Mouse (Mus musculus): ENCODE data around the gene Eomes. TPM values are rescaled to one million over a fixed set of nuclear protein-coding genes. Genes with fewer than 3 reads are reported as not detected.
A peak's percentile ranks its signal among the peaks of the same experiment; 100 is the strongest.

Gene Eomes
- polyA plus RNA-seq, 1 experiment = 6.0 TPM

- Histone ChIP-seq H3K4me3 (ENCODE audit: extremely low read depth, insufficient read depth, insufficient read length) (peak overlapping the region; percentile 46), H3K27me3 (ENCODE audit: control insufficient read depth, insufficient read depth, low read length) (peaks cover 23% of the 10 kb centered on the region), H3K36me3 (ENCODE audit: control insufficient read depth, insufficient read depth, low read length) (no peaks in the 10 kb centered on the region), H3K4me1 (ENCODE audit: control insufficient read depth, insufficient read depth, insufficient read length) (peaks cover 4% of the 10 kb centered on the region), H3K27ac (ENCODE audit: insufficient read depth, low read length) (no peak overlapping the region)
- no peak for TF ChIP-seq POLR2A (IDR thresholded peaks at IDR 0.05; ENCODE audit: low read depth, low read length)
- no peak for TF ChIP-seq CTCF (IDR thresholded peaks at IDR 0.05; ENCODE audit: extremely low read depth, insufficient read depth, insufficient read length, insufficient replicate concordance)
- 1% methylated on average over 27 of the region's 29 CpGs for WGBS
- DNase-seq (ENCODE audit: low read depth in 1 of 2, low spot score in 2 of 2) = no peak
Observed at GRCm38 (mm10) chr9:118478458-118478838, 436 bp downstream of the Eomes start.

DNA sequence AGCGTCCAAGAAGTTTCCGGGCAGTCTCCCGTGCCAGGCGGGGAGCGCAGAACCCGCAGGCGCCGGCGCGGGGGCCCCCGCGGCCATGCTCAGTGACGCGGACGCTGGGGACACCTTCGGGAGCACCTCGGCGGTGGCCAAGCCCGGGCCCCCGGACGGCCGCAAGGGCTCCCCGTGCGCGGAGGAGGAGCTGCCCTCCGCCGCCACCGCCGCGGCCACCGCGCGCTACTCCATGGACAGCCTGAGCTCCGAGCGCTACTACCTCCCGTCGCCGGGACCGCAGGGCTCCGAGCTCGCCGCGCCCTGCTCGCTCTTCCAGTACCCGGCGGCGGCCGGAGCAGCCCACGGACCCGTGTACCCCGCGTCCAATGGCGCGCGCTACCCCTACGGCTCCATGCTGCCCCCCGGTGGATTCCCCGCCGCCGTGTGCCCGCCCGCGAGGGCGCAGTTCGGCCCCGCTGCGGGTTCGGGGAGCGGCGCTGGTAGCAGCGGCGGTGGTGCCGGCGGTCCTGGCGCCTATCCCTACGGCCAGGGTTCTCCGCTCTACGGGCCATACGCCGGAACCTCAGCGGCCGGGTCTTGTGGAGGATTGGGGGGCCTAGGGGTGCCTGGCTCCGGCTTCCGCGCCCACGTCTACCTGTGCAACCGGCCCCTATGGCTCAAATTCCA, 961 bp downstream of the Eomes start:
- Histone ChIP-seq H3K27me3 (ENCODE audit: control insufficient read depth, insufficient read depth, low read length) (peaks cover 23% of the 10 kb centered on the region), H3K36me3 (ENCODE audit: control insufficient read depth, insufficient read depth, low read length) (no peaks in the 10 kb centered on the region), H3K4me3 (ENCODE audit: extremely low read depth, insufficient read depth, insufficient read length) (peak overlapping the region; percentile 46; the same call in 1 of the 2 replicates), H3K4me1 (ENCODE audit: control insufficient read depth, insufficient read depth, insufficient read length) (peaks cover 4% of the 10 kb centered on the region), H3K27ac (ENCODE audit: insufficient read depth, low read length) (no peak overlapping the region)
- WGBS = 4% methylated on average over 82 of the region's 87 CpGs
- DNase-seq (ENCODE audit: low read depth in 1 of 2, low spot score in 2 of 2) = no peak
- TF ChIP-seq CTCF (IDR thresholded peaks at IDR 0.05; ENCODE audit: extremely low read depth, insufficient read depth, insufficient read length, insufficient replicate concordance) (peak; percentile 6; the same call in 1 of the 2 replicates), POLR2A (IDR thresholded peaks at IDR 0.05; ENCODE audit: low read depth, low read length) (no peak)

DNA sequence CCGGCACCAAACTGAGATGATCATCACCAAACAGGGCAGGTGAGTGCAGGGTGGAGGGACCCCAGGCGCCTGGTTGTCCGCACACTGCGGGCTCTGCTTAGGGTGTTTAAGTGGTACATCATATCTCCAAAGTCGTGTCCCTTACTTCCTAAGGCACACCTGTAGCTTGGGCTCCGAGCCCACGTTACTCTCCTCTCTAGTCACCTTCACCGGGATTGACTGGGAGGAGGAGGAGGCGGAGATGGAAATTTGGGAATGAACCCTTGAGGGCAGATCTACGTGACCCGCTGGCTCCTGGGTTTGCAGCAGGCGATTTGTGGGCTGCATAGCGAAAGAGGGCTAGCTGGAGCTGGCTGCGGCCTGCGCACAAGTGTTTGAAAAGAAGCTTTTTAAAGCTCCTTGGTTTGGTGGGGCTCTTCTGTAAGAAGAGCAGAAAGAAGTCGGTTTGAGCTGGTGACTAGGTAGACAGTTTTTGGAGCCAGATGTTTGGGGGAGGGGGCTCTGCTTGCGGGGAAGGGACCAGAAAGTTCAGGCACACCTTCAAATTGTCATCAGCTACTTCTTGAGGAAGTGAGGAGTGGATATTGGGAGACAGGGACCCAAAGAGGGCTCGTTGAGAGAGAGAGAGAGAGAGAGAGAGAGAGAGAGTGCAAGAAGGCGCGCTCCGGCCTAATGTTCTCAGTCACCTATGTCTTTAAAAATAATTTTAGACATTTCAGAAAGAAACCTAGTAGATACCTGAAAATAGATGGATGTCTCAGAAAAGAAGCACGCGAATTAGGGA, 1.7 kb downstream of the Eomes start:
- no peak for DNase-seq (ENCODE audit: low read depth in 1 of 2, low spot score in 2 of 2)
- no peak for TF ChIP-seq CTCF (IDR thresholded peaks at IDR 0.05; ENCODE audit: extremely low read depth, insufficient read depth, insufficient read length, insufficient replicate concordance)
- no peak for TF ChIP-seq POLR2A (IDR thresholded peaks at IDR 0.05; ENCODE audit: low read depth, low read length)
- peak overlapping the region; percentile 46; the same call in 1 of the 2 replicates for H3K4me3 ChIP-seq (ENCODE audit: extremely low read depth, insufficient read depth, insufficient read length)
- H3K4me1 ChIP-seq (ENCODE audit: control insufficient read depth, insufficient read depth, insufficient read length) = peaks cover 4% of the 10 kb centered on the region
- 35% methylated on average over 23 of the region's 23 CpGs for WGBS
- H3K36me3 ChIP-seq (ENCODE audit: control insufficient read depth, insufficient read depth, low read length) = no peaks in the 10 kb centered on the region
- H3K27me3 ChIP-seq (ENCODE audit: control insufficient read depth, insufficient read depth, low read length) = peaks cover 26% of the 10 kb centered on the region
- H3K27ac ChIP-seq (ENCODE audit: insufficient read depth, low read length) = no peak overlapping the region

- H3K4me3 ChIP-seq (ENCODE audit: extremely low read depth, insufficient read depth, insufficient read length) = no peak overlapping the region; the same call in 1 of the 2 replicates
- peaks cover 26% of the 10 kb centered on the region for H3K27me3 ChIP-seq (ENCODE audit: control insufficient read depth, insufficient read depth, low read length)
- 28% methylated on average over 14 of the region's 14 CpGs for WGBS
- peaks cover 4% of the 10 kb centered on the region for H3K4me1 ChIP-seq (ENCODE audit: control insufficient read depth, insufficient read depth, insufficient read length)
- TF ChIP-seq CTCF (IDR thresholded peaks at IDR 0.05; ENCODE audit: extremely low read depth, insufficient read depth, insufficient read length, insufficient replicate concordance) (no peak), POLR2A (IDR thresholded peaks at IDR 0.05; ENCODE audit: low read depth, low read length) (no peak)
- H3K27ac ChIP-seq (ENCODE audit: insufficient read depth, low read length) = no peak overlapping the region
- DNase-seq (ENCODE audit: low read depth in 1 of 2, low spot score in 2 of 2) = no peak
- no peaks in the 10 kb centered on the region for H3K36me3 ChIP-seq (ENCODE audit: control insufficient read depth, insufficient read depth, low read length)
Observed at GRCm38 (mm10) chr9:118480292-118480690, 2.3 kb downstream of the Eomes start.

DNA sequence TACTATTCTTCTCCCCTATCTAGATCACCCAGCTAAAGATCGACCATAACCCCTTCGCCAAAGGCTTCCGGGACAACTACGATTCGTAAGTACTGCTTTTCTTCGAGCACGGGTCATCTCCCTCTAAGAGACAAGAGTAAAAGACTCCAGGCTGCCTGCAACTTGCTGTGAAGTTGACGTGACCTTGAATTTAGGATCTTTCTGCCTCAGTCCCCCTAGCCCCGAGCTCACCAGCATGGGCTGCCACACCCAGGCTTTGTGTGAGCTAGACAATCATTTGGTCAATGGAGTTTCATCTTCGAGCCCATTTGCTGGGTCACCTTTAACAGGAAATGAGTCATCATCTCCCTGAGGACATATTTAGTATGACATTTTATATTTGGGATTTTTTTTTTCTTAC, 4.2 kb downstream of the Eomes start:
- Histone ChIP-seq H3K4me1 (ENCODE audit: control insufficient read depth, insufficient read depth, insufficient read length) (peaks cover 4% of the 10 kb centered on the region), H3K27ac (ENCODE audit: insufficient read depth, low read length) (no peak overlapping the region), H3K4me3 (ENCODE audit: extremely low read depth, insufficient read depth, insufficient read length) (no peak overlapping the region), H3K36me3 (ENCODE audit: control insufficient read depth, insufficient read depth, low read length) (no peaks in the 10 kb centered on the region), H3K27me3 (ENCODE audit: control insufficient read depth, insufficient read depth, low read length) (peaks cover 27% of the 10 kb centered on the region)
- 79% methylated on average over 10 of the region's 10 CpGs for WGBS
- TF ChIP-seq CTCF (IDR thresholded peaks at IDR 0.05; ENCODE audit: extremely low read depth, insufficient read depth, insufficient read length, insufficient replicate concordance) (no peak), POLR2A (IDR thresholded peaks at IDR 0.05; ENCODE audit: low read depth, low read length) (no peak)
- DNase-seq (ENCODE audit: low read depth in 1 of 2, low spot score in 2 of 2) = no peak

DNA sequence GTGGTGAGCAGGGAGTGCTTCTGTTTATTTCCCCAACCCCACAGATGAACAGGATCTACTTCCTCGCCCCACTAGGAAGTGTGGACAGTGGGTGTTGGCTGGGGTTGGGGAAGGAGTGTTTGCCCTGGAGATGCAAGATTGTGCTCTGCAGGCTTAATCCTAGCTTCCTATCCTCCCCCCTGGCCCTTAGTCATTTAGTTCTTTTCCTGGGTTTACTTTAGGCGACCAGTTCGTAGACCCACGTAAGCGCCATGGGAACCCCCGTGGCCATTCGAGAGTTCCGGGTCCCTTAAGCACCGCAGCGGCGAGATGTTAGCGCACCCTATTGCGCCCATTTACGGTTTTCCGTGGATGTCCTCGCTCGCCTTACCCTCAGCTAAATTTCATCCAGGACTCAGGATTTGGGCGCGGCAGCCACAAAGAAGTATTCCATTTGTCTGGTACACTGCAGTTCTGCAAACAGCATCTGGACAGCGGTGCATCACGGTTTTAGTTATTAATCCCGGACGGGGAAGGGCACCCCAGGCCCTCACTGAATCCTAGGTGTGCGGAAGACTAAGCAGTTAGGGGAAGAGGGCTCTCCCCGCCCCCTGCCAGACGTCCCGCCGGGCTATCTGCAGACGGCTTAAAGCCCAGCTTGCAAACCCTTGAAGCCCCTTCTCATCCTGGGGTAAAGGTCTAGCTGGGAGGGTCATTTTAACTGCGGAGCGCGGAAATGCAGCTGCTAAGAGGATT, 8.5 kb downstream of the Eomes start:
- H3K27me3 ChIP-seq (ENCODE audit: control insufficient read depth, insufficient read depth, low read length) = peaks cover 16% of the 10 kb centered on the region
- DNase-seq (ENCODE audit: low read depth in 1 of 2, low spot score in 2 of 2) = no peak
- TF ChIP-seq POLR2A (IDR thresholded peaks at IDR 0.05; ENCODE audit: low read depth, low read length) (no peak), CTCF (IDR thresholded peaks at IDR 0.05; ENCODE audit: extremely low read depth, insufficient read depth, insufficient read length, insufficient replicate concordance) (no peak)

More for the DNA sequence above, 8.5 kb downstream of the Eomes start:
- Histone ChIP-seq H3K4me3 (ENCODE audit: extremely low read depth, insufficient read depth, insufficient read length) (no peak overlapping the region), H3K4me1 (ENCODE audit: control insufficient read depth, insufficient read depth, insufficient read length) (peaks cover 5% of the 10 kb centered on the region), H3K36me3 (ENCODE audit: control insufficient read depth, insufficient read depth, low read length) (no peaks in the 10 kb centered on the region), H3K27ac (ENCODE audit: insufficient read depth, low read length) (no peak overlapping the region)
- WGBS = 8% methylated on average over 32 of the region's 32 CpGs

Measured in spleen, adult 2 months (tissue).